Mouse (Mus musculus) limb, embryonic 13.5 days (tissue): ENCODE results near the gene Stox2. TPM values are rescaled to one million over a fixed set of nuclear protein-coding genes. Genes with fewer than 3 reads are reported as not detected.

ENCODE experiments used
- ATAC-seq: fragments of 200-750 bp; cut with Nextera tagmentation; 2 replicates; pipeline ENCODE4 v1.8.0; 2017; ENCODE audit warnings: low read depth, moderate number of reproducible peaks, moderate TSS enrichment; ENCODE audit not compliant: low FRiP score
- H3K27ac ChIP-seq: fragments of 300-500 bp; sonication (generic); 2 replicates; pipeline ENCODE4 v1.5.1; 2015; ENCODE audit warnings: inconsistent platforms, mild to moderate bottlenecking, moderate library complexity
- H3K27me3 ChIP-seq: fragments of 300-500 bp; sonication (generic); 2 replicates; pipeline ENCODE4 v1.6.1; 2015; ENCODE audit warnings: mild to moderate bottlenecking, inconsistent platforms
- H3K36me3 ChIP-seq: fragments of 300-500 bp; sonication (generic); 2 replicates; pipeline ENCODE4 v1.6.1; 2015; ENCODE audit warnings: inconsistent platforms, mild to moderate bottlenecking, moderate library complexity
- H3K4me1 ChIP-seq: fragments of 300-500 bp; sonication (generic); 2 replicates; pipeline ENCODE4 v1.6.1; 2015; ENCODE audit warnings: inconsistent platforms
- H3K4me2 ChIP-seq: fragments of 300-500 bp; sonication (generic); replicated peaks from 2 replicates; pipeline ENCODE4 v1.6.1; 2015; ENCODE audit warnings: inconsistent platforms, mild to moderate bottlenecking, moderate library complexity
- H3K4me3 ChIP-seq: fragments of 300-500 bp; sonication (generic); 2 replicates; pipeline ENCODE4 v1.5.1; 2015; ENCODE audit warnings: moderate library complexity, mild to moderate bottlenecking, inconsistent platforms
- H3K9ac ChIP-seq: fragments of 300-500 bp; sonication (generic); 2 replicates; pipeline ENCODE4 v1.6.1; 2015; ENCODE audit warnings: mild to moderate bottlenecking, inconsistent platforms
- H3K9me3 ChIP-seq: fragments of 300-500 bp; sonication (generic); 2 replicates; pipeline ENCODE4 v1.6.1; 2016; ENCODE audit warnings: inconsistent platforms
- WGBS: fragments of 180-500 bp; shearing (Covaris S2); methylation state at CpG from one replicate; pipeline ENCODE4 v1.1.7; 2015; 5-methylcytosine and 5-hydroxymethylcytosine counted together
- polyA plus RNA-seq: library from polyadenylated mRNA; unstranded; fragments of >200 nt; fragmentation: Nextera tagmentation; extraction: Ambion mirVana; gene quantifications from 2 replicates; pipeline ENCODE4 v1.2.1, GENCODE M21; 2015

Gene Stox2
- polyA plus RNA-seq, 1 experiment from 2014 or later = 21.4 TPM

GRCm38 (mm10) chr8:47320707-47321106, 125.5 kb downstream of the Stox2 start:
- Histone ChIP-seq H3K4me1 (peaks cover 17% of the 10 kb centered on the region), H3K4me2 (no peak overlapping the region), H3K4me3 (no peak overlapping the region), H3K36me3 (no peaks in the 10 kb centered on the region), H3K9ac (no peak overlapping the region), H3K9me3 (no peaks in the 10 kb centered on the region), H3K27me3 (no peaks in the 10 kb centered on the region), H3K27ac (no peak overlapping the region)
- 57% methylated on average over 2 of the region's 2 CpGs for WGBS
- ATAC-seq = no peak

GRCm38 (mm10) chr8:47318468-47318867, 127.7 kb downstream of the Stox2 start:
- Histone ChIP-seq H3K36me3 (no peaks in the 10 kb centered on the region), H3K27ac (no peak overlapping the region), H3K9me3 (no peaks in the 10 kb centered on the region), H3K27me3 (no peaks in the 10 kb centered on the region), H3K4me2 (no peak overlapping the region), H3K4me1 (peaks cover 14% of the 10 kb centered on the region), H3K4me3 (no peak overlapping the region), H3K9ac (no peak overlapping the region)
- ATAC-seq = no peak
- 80% methylated on average over 3 of the region's 3 CpGs for WGBS

- 92% methylated on average over 6 of the region's 6 CpGs for WGBS
Observed at GRCm38 (mm10) chr8:47308176-47308575, 138.0 kb downstream of the Stox2 start.

GRCm38 (mm10) chr8:47306372-47306771, 139.8 kb downstream of the Stox2 start:
- Histone ChIP-seq H3K36me3 (no peaks in the 10 kb centered on the region), H3K9ac (no peak overlapping the region), H3K9me3 (0 out of 2 replicates have a peak, but pooled peaks cover 4% of the 10 kb centered on the region), H3K4me2 (no peak overlapping the region), H3K4me3 (no peak overlapping the region), H3K27me3 (no peaks in the 10 kb centered on the region), H3K27ac (no peak overlapping the region), H3K4me1 (peaks cover 10% of the 10 kb centered on the region; the same call in 1 of the 2 replicates)
- WGBS = 51% methylated on average over 5 of the region's 5 CpGs
- no peak for ATAC-seq

More at GRCm38 (mm10) chr8:47308176-47308575, 138.0 kb downstream of the Stox2 start:
- no peak for ATAC-seq
- Histone ChIP-seq H3K36me3 (no peaks in the 10 kb centered on the region), H3K27me3 (no peaks in the 10 kb centered on the region), H3K9ac (no peak overlapping the region), H3K9me3 (0 out of 2 replicates have a peak, but pooled peaks cover 4% of the 10 kb centered on the region), H3K4me1 (peaks cover 10% of the 10 kb centered on the region; the same call in 1 of the 2 replicates), H3K27ac (no peak overlapping the region), H3K4me3 (no peak overlapping the region), H3K4me2 (no peak overlapping the region)

- Histone ChIP-seq H3K9ac (no peak overlapping the region), H3K4me3 (no peak overlapping the region), H3K4me2 (no peak overlapping the region), H3K4me1 (peaks cover 10% of the 10 kb centered on the region; the same call in 1 of the 2 replicates), H3K9me3 (0 out of 2 replicates have a peak, but pooled peaks cover 4% of the 10 kb centered on the region), H3K27ac (no peak overlapping the region), H3K36me3 (no peaks in the 10 kb centered on the region), H3K27me3 (no peaks in the 10 kb centered on the region)
- ATAC-seq = no peak
- WGBS = 92% methylated on average over 5 of the region's 5 CpGs
Observed at GRCm38 (mm10) chr8:47305880-47306279, 140.3 kb downstream of the Stox2 start.

GRCm38 (mm10) chr8:47298460-47298859, 147.7 kb downstream of the Stox2 start:
- no peak for ATAC-seq
- WGBS = 91% methylated on average over 3 of the region's 3 CpGs
- Histone ChIP-seq H3K9ac (no peak overlapping the region), H3K27me3 (no peaks in the 10 kb centered on the region), H3K9me3 (no peaks in the 10 kb centered on the region), H3K36me3 (no peaks in the 10 kb centered on the region), H3K4me1 (no peaks in the 10 kb centered on the region), H3K4me2 (no peak overlapping the region), H3K4me3 (no peak overlapping the region), H3K27ac (no peak overlapping the region)

- Histone ChIP-seq H3K36me3 (no peaks in the 10 kb centered on the region), H3K4me2 (peak overlapping the region; percentile 83), H3K9me3 (no peaks in the 10 kb centered on the region), H3K27ac (no peak overlapping the region), H3K4me1 (peaks cover 42% of the 10 kb centered on the region), H3K4me3 (peak overlapping the region; percentile 84), H3K27me3 (no peaks in the 10 kb centered on the region), H3K9ac (peak overlapping the region; percentile 96)
- 8% methylated on average over 6 of the region's 6 CpGs for WGBS
- ATAC-seq = no peak
Observed at GRCm38 (mm10) chr8:47289641-47290040, 156.5 kb downstream of the Stox2 start.

- Histone ChIP-seq H3K4me2 (peak overlapping the region; percentile 83), H3K27ac (peak overlapping the region; percentile 88), H3K27me3 (no peaks in the 10 kb centered on the region), H3K9me3 (no peaks in the 10 kb centered on the region), H3K4me1 (peaks cover 47% of the 10 kb centered on the region), H3K36me3 (no peaks in the 10 kb centered on the region), H3K9ac (peak overlapping the region; percentile 96), H3K4me3 (peak overlapping the region; percentile 84)
- WGBS = under 1% methylated on average over 72 of the region's 97 CpGs
- peak; percentile 80 for ATAC-seq
Observed at GRCm38 (mm10) chr8:47288866-47289541, 157.2 kb downstream of the Stox2 start.

GRCm38 (mm10) chr8:47288131-47288865, 157.9 kb downstream of the Stox2 start:
- Histone ChIP-seq H3K4me2 (peak overlapping the region; percentile 83), H3K4me1 (peaks cover 54% of the 10 kb centered on the region), H3K36me3 (no peaks in the 10 kb centered on the region), H3K9ac (peak overlapping the region; percentile 96), H3K27me3 (no peaks in the 10 kb centered on the region), H3K9me3 (no peaks in the 10 kb centered on the region), H3K27ac (peak overlapping the region; percentile 88), H3K4me3 (peak overlapping the region; percentile 84)
- ATAC-seq = peak; percentile 55
- under 1% methylated on average over 78 of the region's 78 CpGs for WGBS

- peak overlapping the region; percentile 88 for H3K27ac ChIP-seq
- H3K4me2 ChIP-seq = peak overlapping the region; percentile 83
- peak overlapping the region; percentile 84 for H3K4me3 ChIP-seq
- WGBS = 0% methylated on average over 33 of the region's 33 CpGs
- H3K9me3 ChIP-seq = no peaks in the 10 kb centered on the region
- H3K4me1 ChIP-seq = peaks cover 60% of the 10 kb centered on the region
- no peaks in the 10 kb centered on the region for H3K27me3 ChIP-seq
- ATAC-seq = peak; percentile 39; the same call in 1 of the 2 replicates
- no peaks in the 10 kb centered on the region for H3K36me3 ChIP-seq
- H3K9ac ChIP-seq = peak overlapping the region; percentile 96
Observed at GRCm38 (mm10) chr8:47287641-47288130, 158.5 kb downstream of the Stox2 start.

- Histone ChIP-seq H3K36me3 (no peaks in the 10 kb centered on the region), H3K4me2 (peak overlapping the region; percentile 83), H3K27me3 (no peaks in the 10 kb centered on the region), H3K4me3 (peak overlapping the region; percentile 84), H3K4me1 (peaks cover 65% of the 10 kb centered on the region), H3K9ac (peak overlapping the region; percentile 96), H3K27ac (peak overlapping the region; percentile 88), H3K9me3 (no peaks in the 10 kb centered on the region)
- 2% methylated on average over 16 of the region's 16 CpGs for WGBS
- peak; percentile 29; the same call in 1 of the 2 replicates for ATAC-seq
Observed at GRCm38 (mm10) chr8:47287201-47287621, 159.0 kb downstream of the Stox2 start.

- Histone ChIP-seq H3K27me3 (no peaks in the 10 kb centered on the region), H3K4me1 (peaks cover 71% of the 10 kb centered on the region), H3K4me2 (peak overlapping the region; percentile 83), H3K36me3 (no peaks in the 10 kb centered on the region), H3K4me3 (peak overlapping the region; percentile 84), H3K9me3 (no peaks in the 10 kb centered on the region), H3K27ac (no peak overlapping the region), H3K9ac (peak overlapping the region; percentile 96)
- WGBS = 71% methylated on average over 12 of the region's 12 CpGs
- ATAC-seq = no peak
Observed at GRCm38 (mm10) chr8:47286081-47286700, 160.0 kb downstream of the Stox2 start.
